Mouse (Mus musculus): ENCODE measurements around the gene Hoxc5. TPM values are rescaled to one million over a fixed set of nuclear protein-coding genes. Genes with fewer than 3 reads are reported as not detected.

The Hoxc5 gene
- total RNA-seq, 2 experiments from 2014 or later, result 0.12 to 0.15 TPM

- no peak for DNase-seq
Observed at GRCm38 (mm10) chr15:103005797-103006196, 38.6 kb downstream of the Hoxc5 start.

GRCm38 (mm10) chr15:103006326-103006725 is 39.1 kb downstream of the Hoxc5 start:
- DNase-seq, result no peak
- intact Hi-C loops (cut with DNase I), result no loop called here

More at GRCm38 (mm10) chr15:103005797-103006196, 38.6 kb downstream of the Hoxc5 start:
- intact Hi-C loops (cut with DNase I), result no loop called here

- no peak for DNase-seq
- intact Hi-C loops (cut with DNase I), result loop anchor here (5.0 kb wide), 1 partner anchor 123 kb away; no protein-coding TSS in a partner anchor
Observed at GRCm38 (mm10) chr15:103009265-103010111, 42.2 kb downstream of the Hoxc5 start.

- intact Hi-C loops (cut with DNase I), result loop anchor here (5.0 kb wide), 1 partner anchor 122 kb away; no protein-coding TSS in a partner anchor
- DNase-seq, result no peak
Observed at GRCm38 (mm10) chr15:103010112-103010846, 43.0 kb downstream of the Hoxc5 start.

- no peak for DNase-seq
- intact Hi-C loops (cut with DNase I), result loop anchor here (5.0 kb wide), 1 partner anchor 121 kb away; no protein-coding TSS in a partner anchor
Observed at GRCm38 (mm10) chr15:103010847-103011555, 43.8 kb downstream of the Hoxc5 start.

GRCm38 (mm10) chr15:103011928-103012486 is 44.8 kb downstream of the Hoxc5 start:
- intact Hi-C loops (cut with DNase I), result loop anchor here (2.0 to 5.0 kb wide), 2 partner anchors 120 to 153 kb away; no protein-coding TSS in a partner anchor
- DNase-seq, result no peak

- peak; percentile 34 to 61 for DNase-seq
- intact Hi-C loops (cut with DNase I), result loop anchor here (2.0 to 5.0 kb wide), 2 partner anchors 119 to 151 kb away; no protein-coding TSS in a partner anchor
Observed at GRCm38 (mm10) chr15:103013238-103013984, 46.2 kb downstream of the Hoxc5 start.

GRCm38 (mm10) chr15:103014166-103015008 is 47.1 kb downstream of the Hoxc5 start:
- no peak for DNase-seq
- intact Hi-C loops (cut with DNase I), result loop anchor here (5.0 kb wide), 1 partner anchor 118 kb away; no protein-coding TSS in a partner anchor

GRCm38 (mm10) chr15:103015009-103015399 is 47.8 kb downstream of the Hoxc5 start:
- DNase-seq, result no peak
- intact Hi-C loops (cut with DNase I), result no loop called here

GRCm38 (mm10) chr15:103015406-103016166 is 48.3 kb downstream of the Hoxc5 start:
- no peak for DNase-seq
- intact Hi-C loops (cut with DNase I), result no loop called here

- intact Hi-C loops (cut with DNase I), result no loop called here
- DNase-seq, result no peak
Observed at GRCm38 (mm10) chr15:103018636-103019035, 51.4 kb downstream of the Hoxc5 start, which contains the start of gene Hoxc4. Gene Hoxc4 (plus strand): TSS chr15:103018934.

GRCm38 (mm10) chr15:103020899-103021418 is 53.7 kb downstream of the Hoxc5 start:
- DNase-seq, result no peak
- intact Hi-C loops (cut with DNase I), result no loop called here

- no peak for DNase-seq
- intact Hi-C loops (cut with DNase I), result no loop called here
Observed at GRCm38 (mm10) chr15:103021544-103021943, 54.3 kb downstream of the Hoxc5 start.

GRCm38 (mm10) chr15:103024131-103024530 is 56.9 kb downstream of the Hoxc5 start:
- DNase-seq, result no peak
- intact Hi-C loops (cut with DNase I), result no loop called here

GRCm38 (mm10) chr15:103027266-103028235 is 60.3 kb downstream of the Hoxc5 start:
- intact Hi-C loops (cut with DNase I), result no loop called here

GRCm38 (mm10) chr15:103028916-103029512 is 61.8 kb downstream of the Hoxc5 start:
- intact Hi-C loops (cut with DNase I), result no loop called here
- DNase-seq, result no peak

More at GRCm38 (mm10) chr15:103027266-103028235, 60.3 kb downstream of the Hoxc5 start:
- DNase-seq, result no peak

Measured in heart, postnatal 10 days (tissue).